Mouse (Mus musculus): ENCODE measurements around the gene Tnrc6c. TPM values are rescaled to one million over a fixed set of nuclear protein-coding genes. Genes with fewer than 3 reads are reported as not detected.

The Tnrc6c gene
- polyA plus RNA-seq, 1 experiment = 14.9 TPM

- WGBS = 44% methylated on average over 5 of the region's 5 CpGs
- H3K4me3 ChIP-seq (ENCODE audit: insufficient read depth, low read depth, low read length) = no peak overlapping the region
- no peaks in the 10 kb centered on the region for H3K27me3 ChIP-seq (replicated peaks; ENCODE audit: control insufficient read depth, insufficient read depth, low read length)
- H3K27ac ChIP-seq (ENCODE audit: insufficient read depth, low read depth, low read length) = no peak overlapping the region
- H3K36me3 ChIP-seq (ENCODE audit: control insufficient read depth, insufficient read depth, low read length) = no peaks in the 10 kb centered on the region; the same call in 1 of the 2 replicates
- peak; percentile 70 for DNase-seq
- TF ChIP-seq CTCF (conservative IDR thresholded peaks at IDR 0.05; ENCODE audit: insufficient read depth, insufficient read length, low read depth, low read length) = no peak
- no peak for TF ChIP-seq POLR2A (IDR thresholded peaks at IDR 0.05; ENCODE audit: low read depth, low read length)
- H3K4me1 ChIP-seq (ENCODE audit: control insufficient read depth, insufficient read depth, low read length) = peaks cover 7% of the 10 kb centered on the region; the same call in 1 of the 2 replicates
These were observed 82.1 kb downstream of the Tnrc6c start for GRCm38 (mm10) chr11:117736037-117736689.

- Histone ChIP-seq H3K36me3 (ENCODE audit: control insufficient read depth, insufficient read depth, low read length) (peaks cover 5% of the 10 kb centered on the region), H3K4me1 (ENCODE audit: control insufficient read depth, insufficient read depth, low read length) (0 out of 2 replicates have a peak, but pooled peaks cover 3% of the 10 kb centered on the region), H3K27me3 (replicated peaks; ENCODE audit: control insufficient read depth, insufficient read depth, low read length) (no peaks in the 10 kb centered on the region), H3K4me3 (ENCODE audit: insufficient read depth, low read depth, low read length) (no peak overlapping the region), H3K27ac (ENCODE audit: insufficient read depth, low read depth, low read length) (no peak overlapping the region)
- WGBS = 73% methylated on average over 5 of the region's 5 CpGs
- TF ChIP-seq CTCF (conservative IDR thresholded peaks at IDR 0.05; ENCODE audit: insufficient read depth, insufficient read length, low read depth, low read length) = no peak
- DNase-seq = no peak
These were observed 84.0 kb downstream of the Tnrc6c start for GRCm38 (mm10) chr11:117738123-117738522.

- H3K36me3 ChIP-seq (ENCODE audit: control insufficient read depth, insufficient read depth, low read length) = peaks cover 6% of the 10 kb centered on the region
- H3K4me1 ChIP-seq (ENCODE audit: control insufficient read depth, insufficient read depth, low read length) = no peaks in the 10 kb centered on the region
- no peak overlapping the region for H3K4me3 ChIP-seq (ENCODE audit: insufficient read depth, low read depth, low read length)
- H3K27me3 ChIP-seq (replicated peaks; ENCODE audit: control insufficient read depth, insufficient read depth, low read length) = no peaks in the 10 kb centered on the region
- TF ChIP-seq POLR2A (IDR thresholded peaks at IDR 0.05; ENCODE audit: low read depth, low read length) (no peak), CTCF (conservative IDR thresholded peaks at IDR 0.05; ENCODE audit: insufficient read depth, insufficient read length, low read depth, low read length) (no peak)
- WGBS = 57% methylated on average over 6 of the region's 6 CpGs
- peak; percentile 38 for DNase-seq
- H3K27ac ChIP-seq (ENCODE audit: insufficient read depth, low read depth, low read length) = 0 out of 2 replicates have a peak overlapping the region, but pooled peaks have one; percentile 22
These were observed 87.0 kb downstream of the Tnrc6c start for GRCm38 (mm10) chr11:117741128-117741527.

- no peak for DNase-seq
- TF ChIP-seq POLR2A (IDR thresholded peaks at IDR 0.05; ENCODE audit: low read depth, low read length) (no peak), CTCF (conservative IDR thresholded peaks at IDR 0.05; ENCODE audit: insufficient read depth, insufficient read length, low read depth, low read length) (no peak)
- WGBS = 76% methylated on average over 8 of the region's 8 CpGs
- Histone ChIP-seq H3K4me1 (ENCODE audit: control insufficient read depth, insufficient read depth, low read length) (no peaks in the 10 kb centered on the region), H3K27me3 (replicated peaks; ENCODE audit: control insufficient read depth, insufficient read depth, low read length) (no peaks in the 10 kb centered on the region), H3K27ac (ENCODE audit: insufficient read depth, low read depth, low read length) (no peak overlapping the region), H3K36me3 (ENCODE audit: control insufficient read depth, insufficient read depth, low read length) (peaks cover 6% of the 10 kb centered on the region), H3K4me3 (ENCODE audit: insufficient read depth, low read depth, low read length) (no peak overlapping the region)
These were observed 88.2 kb downstream of the Tnrc6c start for GRCm38 (mm10) chr11:117742243-117742642.

GRCm38 (mm10) chr11:117742715-117743114 is 88.6 kb downstream of the Tnrc6c start:
- H3K27ac ChIP-seq (ENCODE audit: insufficient read depth, low read depth, low read length) = no peak overlapping the region
- no peak for DNase-seq
- TF ChIP-seq POLR2A (IDR thresholded peaks at IDR 0.05; ENCODE audit: low read depth, low read length) = no peak
- TF ChIP-seq CTCF (conservative IDR thresholded peaks at IDR 0.05; ENCODE audit: insufficient read depth, insufficient read length, low read depth, low read length) = no peak
- 87% methylated on average over 8 of the region's 8 CpGs for WGBS
- H3K4me1 ChIP-seq (ENCODE audit: control insufficient read depth, insufficient read depth, low read length) = no peaks in the 10 kb centered on the region
- peaks cover 6% of the 10 kb centered on the region for H3K36me3 ChIP-seq (ENCODE audit: control insufficient read depth, insufficient read depth, low read length)
- no peaks in the 10 kb centered on the region for H3K27me3 ChIP-seq (replicated peaks; ENCODE audit: control insufficient read depth, insufficient read depth, low read length)
- no peak overlapping the region for H3K4me3 ChIP-seq (ENCODE audit: insufficient read depth, low read depth, low read length)

GRCm38 (mm10) chr11:117743454-117744030 is 89.5 kb downstream of the Tnrc6c start:
- H3K4me1 ChIP-seq (ENCODE audit: control insufficient read depth, insufficient read depth, low read length) = no peaks in the 10 kb centered on the region
- no peak overlapping the region for H3K27ac ChIP-seq (ENCODE audit: insufficient read depth, low read depth, low read length)
- peaks cover 6% of the 10 kb centered on the region for H3K36me3 ChIP-seq (ENCODE audit: control insufficient read depth, insufficient read depth, low read length)
- H3K4me3 ChIP-seq (ENCODE audit: insufficient read depth, low read depth, low read length) = no peak overlapping the region
- TF ChIP-seq POLR2A (IDR thresholded peaks at IDR 0.05; ENCODE audit: low read depth, low read length) (no peak), CTCF (conservative IDR thresholded peaks at IDR 0.05; ENCODE audit: insufficient read depth, insufficient read length, low read depth, low read length) (no peak)
- 63% methylated on average over 4 of the region's 4 CpGs for WGBS
- DNase-seq = no peak
- H3K27me3 ChIP-seq (replicated peaks; ENCODE audit: control insufficient read depth, insufficient read depth, low read length) = no peaks in the 10 kb centered on the region

- no peak overlapping the region for H3K27ac ChIP-seq (ENCODE audit: insufficient read depth, low read depth, low read length)
- no peak for TF ChIP-seq POLR2A (IDR thresholded peaks at IDR 0.05; ENCODE audit: low read depth, low read length)
- TF ChIP-seq CTCF (conservative IDR thresholded peaks at IDR 0.05; ENCODE audit: insufficient read depth, insufficient read length, low read depth, low read length) = no peak
These were observed 94.5 kb downstream of the Tnrc6c start for GRCm38 (mm10) chr11:117748628-117749027.

More at GRCm38 (mm10) chr11:117748628-117749027, 94.5 kb downstream of the Tnrc6c start:
- Histone ChIP-seq H3K36me3 (ENCODE audit: control insufficient read depth, insufficient read depth, low read length) (peaks cover 9% of the 10 kb centered on the region), H3K4me3 (ENCODE audit: insufficient read depth, low read depth, low read length) (no peak overlapping the region), H3K4me1 (ENCODE audit: control insufficient read depth, insufficient read depth, low read length) (no peaks in the 10 kb centered on the region; the same call in 1 of the 2 replicates), H3K27me3 (replicated peaks; ENCODE audit: control insufficient read depth, insufficient read depth, low read length) (no peaks in the 10 kb centered on the region)
- WGBS = 90% methylated on average over 4 of the region's 4 CpGs
- no peak for DNase-seq

Data from kidney, adult 2 months (tissue).